Mouse (Mus musculus) adipocyte (in vitro differentiated cells): Measurements from ENCODE around the gene Xrcc4.
A peak's percentile ranks its signal among the peaks of the same experiment; 100 is the strongest.

Experiments used
- DNase-seq: peaks from one replicate; pipeline ENCODE4 v3.0.0-alpha.2; 2016; ENCODE audit warnings: low spot score

Xrcc4 gene

DNA sequence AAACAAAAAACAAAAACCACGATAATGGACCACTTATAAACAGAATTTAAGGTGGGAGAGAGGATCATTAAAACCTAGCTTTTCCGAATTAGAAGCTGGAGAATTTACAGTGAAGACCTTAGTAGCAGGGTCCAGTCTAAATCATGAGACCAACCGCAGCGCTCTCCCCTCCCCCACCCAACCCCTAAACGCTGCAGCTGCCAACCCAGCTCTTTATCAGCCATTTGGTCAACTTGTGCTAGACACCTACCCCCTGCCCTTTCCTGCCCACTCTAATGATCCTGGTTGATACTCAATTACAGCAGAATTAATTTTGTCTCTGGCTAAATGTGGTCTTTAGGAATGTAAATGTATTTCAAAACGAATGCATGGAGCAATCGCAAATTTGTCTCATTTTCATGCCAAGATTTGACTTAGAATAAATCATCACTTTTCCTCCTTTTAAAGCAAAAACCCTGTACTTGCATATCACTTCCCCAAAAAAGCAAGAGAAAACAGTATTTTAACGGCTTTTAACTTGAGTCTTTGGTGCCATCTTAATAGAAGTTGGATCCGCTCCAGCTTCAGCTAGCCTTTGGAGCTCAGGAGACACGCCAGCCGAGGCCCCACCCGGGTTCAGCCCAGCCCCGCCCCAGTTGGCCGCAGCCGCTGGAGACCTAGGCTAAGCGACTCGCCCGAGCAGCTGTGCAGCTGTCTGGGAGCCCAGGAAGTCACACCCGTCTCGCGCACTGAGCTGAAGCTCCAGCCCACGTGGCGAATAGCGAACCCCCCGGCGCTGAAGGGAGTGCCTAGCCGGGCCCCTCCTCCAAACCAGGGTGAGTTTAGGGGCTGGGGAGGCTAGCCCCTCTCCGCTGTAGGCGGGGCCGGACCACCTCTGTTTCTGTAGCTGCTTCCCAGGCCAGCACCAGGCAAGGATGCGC, 350.4 kb downstream of the Xrcc4 start:
- DNase-seq: peak; percentile 93

- no peak for DNase-seq
Observed at GRCm38 (mm10) chr13:89738275-89738674, 351.1 kb downstream of the Xrcc4 start.

- no peak for DNase-seq
Observed at GRCm38 (mm10) chr13:89735111-89735510, 354.3 kb downstream of the Xrcc4 start.

GRCm38 (mm10) chr13:89726492-89726891, 362.9 kb downstream of the Xrcc4 start:
- DNase-seq: no peak
